Mouse (Mus musculus) myocyte (in vitro differentiated cells): Measurements from ENCODE around the gene Col9a3.

Source experiments
- CEBPB ChIP-seq: IDR thresholded peaks from 2 replicates; pipeline ENCODE4 v1.6.1; 2011; ENCODE audit warnings: mild to moderate bottlenecking, moderate library complexity; ENCODE audit not compliant: poor library complexity, insufficient read depth, severe bottlenecking
- E2F4 ChIP-seq: IDR thresholded peaks from one replicate; pipeline ENCODE4 v1.6.1; 2011; ENCODE audit warnings: mild to moderate bottlenecking, control low read depth, moderate library complexity; ENCODE audit not compliant: insufficient read depth
- MAX ChIP-seq: IDR thresholded peaks from one replicate; pipeline ENCODE4 v1.6.1; 2011; ENCODE audit warnings: low read depth, mild to moderate bottlenecking, control low read depth
- MYOD1 ChIP-seq, 3 experiments: IDR thresholded peaks; one replicate each; pipeline ENCODE4 v1.6.1; 2011; ENCODE audit warnings: control low read depth in 2 of 3, low read depth in 2 of 3, mild to moderate bottlenecking in 2 of 3, moderate library complexity in 1 of 3; ENCODE audit not compliant: insufficient read length in 2 of 3, control insufficient read depth in 1 of 3
- MYOG ChIP-seq, 3 experiments: IDR thresholded peaks; one replicate each; pipeline ENCODE4 v1.6.1; 2011; ENCODE audit warnings: control low read depth in 2 of 3, low read depth in 2 of 3, mild to moderate bottlenecking in 2 of 3; ENCODE audit not compliant: insufficient read length in 2 of 3, control insufficient read depth in 1 of 3, insufficient read depth in 1 of 3
- POLR2A ChIP-seq: IDR thresholded peaks from one replicate; pipeline ENCODE4 v1.6.1; 2011; ENCODE audit warnings: low read depth, mild to moderate bottlenecking, control low read depth, moderate library complexity; ENCODE audit not compliant: insufficient read length
- POLR2AphosphoS2 ChIP-seq: IDR thresholded peaks from one replicate; pipeline ENCODE4 v1.6.1; 2011; ENCODE audit warnings: low read depth, control low read depth; ENCODE audit not compliant: insufficient read length
- TCF12 ChIP-seq: IDR thresholded peaks from one replicate; pipeline ENCODE4 v1.6.1; 2011; ENCODE audit warnings: mild to moderate bottlenecking, control low read depth; ENCODE audit not compliant: poor library complexity, insufficient read depth, severe bottlenecking
- TCF3 ChIP-seq: IDR thresholded peaks from one replicate; pipeline ENCODE4 v1.6.1; 2011; ENCODE audit warnings: low read depth, control low read depth; ENCODE audit not compliant: insufficient read length
- USF1 ChIP-seq: IDR thresholded peaks from one replicate; pipeline ENCODE4 v1.6.1; 2011; ENCODE audit warnings: low read depth, mild to moderate bottlenecking, control low read depth, moderate library complexity

DNA sequence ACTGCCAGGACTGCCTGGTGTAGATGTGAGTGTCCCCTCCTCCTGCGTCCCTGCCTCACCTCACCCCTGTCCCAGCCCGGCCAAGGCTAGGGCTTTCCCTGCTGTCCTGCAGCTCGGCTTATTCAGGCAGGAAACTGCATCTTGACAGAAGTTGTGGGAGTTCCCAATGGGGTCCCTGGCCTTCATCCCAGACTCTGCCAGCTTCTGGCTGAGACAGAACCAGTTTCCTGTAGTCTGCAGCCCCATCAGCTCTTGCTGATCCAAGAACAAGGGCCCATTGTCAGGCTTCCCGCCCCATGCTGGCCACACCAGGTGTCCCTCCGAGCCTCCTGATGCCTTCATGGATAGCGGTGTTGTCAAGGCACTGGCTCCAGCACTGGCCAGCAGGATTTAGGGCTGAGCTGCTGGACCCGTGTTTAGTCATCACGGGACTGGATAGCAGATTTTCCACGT, 3.0 kb downstream of the Col9a3 start:
- TF ChIP-seq POLR2A (no peak), USF1 (no peak), TCF12 (no peak), MYOD1 (IDR thresholded peaks at IDR 0.05; ENCODE audit: control insufficient read depth in 1 of 3, insufficient read length in 2 of 3, low read depth in 2 of 3) (no peak), MAX (no peak), CEBPB (no peak), MYOG (IDR thresholded peaks at IDR 0.05; ENCODE audit: control insufficient read depth in 1 of 3, insufficient read depth in 1 of 3, insufficient read length in 2 of 3, low read depth in 2 of 3) (no peak), E2F4 (no peak), TCF3 (no peak), POLR2AphosphoS2 (no peak)
